Mouse (Mus musculus): Measurements from ENCODE around the gene Arhgef2.

DNA sequence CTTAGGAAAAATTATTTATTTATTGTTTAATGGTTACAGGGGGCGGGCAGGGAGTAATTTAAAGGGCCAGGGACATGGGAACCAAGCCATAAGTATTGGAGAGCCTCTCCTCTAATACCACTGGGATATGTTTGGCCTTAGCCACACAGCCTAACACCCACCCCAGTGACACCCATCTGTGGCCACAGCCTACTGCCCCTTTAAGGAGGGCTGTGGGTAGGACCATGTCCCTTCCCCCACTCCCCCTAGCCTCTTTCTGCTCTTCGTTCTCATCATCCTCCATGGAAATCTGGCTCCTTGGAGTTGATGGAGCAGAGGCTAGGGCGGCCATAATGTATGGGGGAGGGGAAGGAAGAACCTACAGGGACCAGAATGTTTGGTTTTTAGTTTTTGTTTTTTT, 41.3 kb downstream of the Arhgef2 start:
- TF ChIP-seq CTCF (IDR thresholded peaks at IDR 0.05; ENCODE audit: low read depth, low read length) (no peak), POLR2A (IDR thresholded peaks at IDR 0.05; ENCODE audit: borderline replicate concordance, low read depth, low read length) (no peak)
